Mouse (Mus musculus) T-helper 17 cell (primary cell): ENCODE data around the gene Gm28635.

Source experiments
- in situ Hi-C, 2 experiments: fragments of 300-600 bp; cut with MboI, MseI; formaldehyde crosslinking; loops; 1 replicate in 1 of 2; 2 replicates in 1 of 2; pipeline ENCODE4 v1.15.1; 2025; ENCODE audit warnings: high pct_unique_total_duplicates in 2 of 2

Gm28635 gene

DNA sequence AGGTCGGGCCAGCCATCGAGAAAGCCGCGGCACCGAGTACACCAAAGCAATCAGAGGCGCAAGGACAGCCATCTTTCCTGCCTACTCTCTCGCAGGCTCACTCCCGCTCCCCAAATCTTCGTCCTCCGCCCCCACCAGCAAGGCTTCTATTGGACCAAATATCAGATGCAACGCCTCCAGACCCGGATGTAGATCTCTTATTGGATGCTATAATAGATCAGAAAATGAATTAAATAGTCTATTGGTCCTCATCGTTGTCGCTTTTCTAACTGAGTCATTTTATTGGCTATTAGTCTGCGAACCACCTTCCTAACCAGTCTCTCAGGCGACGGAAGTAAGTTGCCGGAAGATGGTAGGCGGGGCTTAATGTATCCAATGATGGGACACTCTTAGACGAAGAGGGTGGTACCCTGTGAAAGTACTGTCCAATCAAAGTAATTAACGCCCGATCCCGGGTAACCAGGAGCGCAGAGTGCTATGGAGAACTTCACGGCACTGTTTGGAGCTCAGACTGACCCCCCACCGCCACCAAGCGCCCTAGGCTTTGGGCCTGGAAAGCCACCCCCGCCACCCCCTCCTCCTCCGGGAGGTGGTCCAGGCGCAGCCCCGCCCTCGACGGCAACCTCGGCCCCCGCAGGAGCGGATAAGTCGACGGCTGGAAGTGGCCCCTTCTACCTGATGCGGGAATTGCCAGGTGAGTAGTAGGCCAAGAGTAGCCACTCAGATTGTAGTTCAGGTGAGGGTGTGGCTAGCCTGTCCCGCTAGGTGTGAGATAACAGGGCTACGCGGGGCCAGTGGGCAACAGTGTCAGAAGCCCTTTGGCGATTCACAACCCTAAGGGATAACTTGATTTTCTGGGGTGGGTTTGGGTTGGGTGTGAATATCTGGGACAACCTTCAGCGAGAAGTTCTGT lies at the start of gene Gm28635, which contains the start of gene Med19:
TSS of gene Gm28635 (minus strand) at position 74 of the 913 bp plus-strand sequence.
TSS of gene Med19 (plus strand) at position 435 of the 913 bp plus-strand sequence.
- in situ Hi-C loops, result loop anchor here in 1 of 2 experiments (5.0 to 25.0 kb wide), 4 partner anchors 34 to 1016 kb away; partner anchors contain the start of gene Tnks1bp1

DNA sequence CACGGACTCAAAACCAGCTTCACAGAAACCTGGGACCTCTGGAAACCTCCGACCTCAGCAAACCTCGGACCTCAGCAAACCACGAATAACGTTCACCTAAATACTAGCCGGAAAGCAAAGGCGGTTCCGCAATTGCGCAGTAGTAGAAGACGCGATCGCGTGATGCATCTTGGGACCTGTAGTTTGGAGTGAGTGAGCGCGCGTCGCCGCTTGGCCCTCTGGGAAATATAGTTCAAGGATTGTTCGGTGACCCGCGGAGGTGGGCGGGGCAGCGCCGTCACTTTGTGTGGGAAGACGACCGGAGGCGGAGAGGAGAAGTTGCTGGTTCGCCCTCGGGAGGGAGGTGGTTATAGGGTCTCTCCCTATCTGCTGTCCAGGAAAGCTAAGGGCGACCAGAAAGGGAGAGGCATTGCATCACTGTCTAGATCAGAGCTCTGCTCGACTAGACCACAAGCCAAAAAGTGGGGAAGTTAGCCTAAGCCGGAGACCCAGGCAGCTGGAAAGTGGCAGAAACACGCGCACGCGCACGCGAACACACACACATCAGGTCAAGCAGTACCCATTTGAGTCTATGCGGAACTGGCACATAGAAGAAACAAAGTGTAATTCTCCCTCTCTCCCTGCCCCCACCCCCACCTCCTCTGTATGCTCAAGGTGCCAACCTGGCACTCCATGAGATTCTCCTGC lies 49.5 kb upstream of the Gm28635 start, which contains the start of gene Clp1:
TSS of gene Clp1 (minus strand) at position 179 of the 687 bp plus-strand sequence.
- in situ Hi-C loops, result no loop called here

DNA sequence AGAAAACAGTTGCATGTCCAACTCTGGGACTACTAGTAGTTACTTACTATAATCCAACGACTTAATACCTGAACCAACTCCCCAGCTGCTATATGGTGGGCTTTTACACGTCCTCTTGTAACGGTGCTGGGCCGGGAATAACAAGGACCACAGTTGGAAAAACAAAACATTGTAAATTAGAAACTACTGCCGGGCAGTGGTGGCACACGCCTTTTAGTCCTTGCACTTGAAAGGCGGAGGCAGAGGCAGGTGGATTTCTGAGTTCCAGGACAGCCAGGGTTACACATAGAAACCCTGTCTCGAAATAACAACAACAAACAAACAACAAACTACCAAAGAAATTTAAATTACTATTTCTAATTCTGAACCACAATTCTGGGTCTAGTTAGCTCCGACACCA lies 48.9 kb upstream of the Gm28635 start:
- in situ Hi-C loops, result no loop called here

DNA sequence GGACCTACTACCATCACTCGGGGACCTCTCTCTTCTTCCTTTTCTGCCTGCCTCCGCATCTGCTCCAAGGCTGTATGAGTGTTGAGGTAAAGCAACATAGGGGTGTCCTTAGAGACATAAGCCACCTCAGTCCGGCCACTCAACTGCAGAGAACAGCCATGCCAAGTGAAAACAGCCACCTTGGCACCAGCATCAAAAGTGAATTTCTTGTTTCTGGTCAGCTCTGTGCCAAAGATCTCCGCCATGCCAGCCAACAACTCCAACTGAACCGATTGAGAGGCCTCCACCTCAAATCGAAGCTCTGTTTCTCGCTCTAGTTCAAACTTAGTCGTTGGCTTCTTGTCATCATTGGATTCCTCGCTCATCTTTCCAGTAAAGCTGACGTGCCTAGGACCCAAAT lies 47.9 kb upstream of the Gm28635 start:
- in situ Hi-C loops, result no loop called here

DNA sequence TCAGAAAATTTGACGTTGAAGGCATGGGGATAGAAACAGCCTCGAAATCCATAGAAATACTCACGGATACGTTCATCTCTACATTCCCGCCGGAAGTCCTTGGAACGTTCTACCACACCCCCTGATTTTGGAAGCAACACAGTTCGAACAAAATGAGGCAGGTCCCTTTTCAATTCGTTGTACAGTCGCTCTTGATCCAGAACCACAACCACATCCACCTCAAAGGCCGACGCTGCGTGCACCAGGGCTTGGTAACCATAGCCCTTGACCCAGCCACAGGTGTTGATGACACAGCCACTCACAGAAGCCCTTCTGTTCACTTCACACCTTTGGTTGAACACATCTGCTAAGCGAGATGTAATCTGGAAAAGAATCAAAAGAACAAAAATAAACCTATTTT lies 46.0 kb upstream of the Gm28635 start:
- in situ Hi-C loops, result no loop called here

DNA sequence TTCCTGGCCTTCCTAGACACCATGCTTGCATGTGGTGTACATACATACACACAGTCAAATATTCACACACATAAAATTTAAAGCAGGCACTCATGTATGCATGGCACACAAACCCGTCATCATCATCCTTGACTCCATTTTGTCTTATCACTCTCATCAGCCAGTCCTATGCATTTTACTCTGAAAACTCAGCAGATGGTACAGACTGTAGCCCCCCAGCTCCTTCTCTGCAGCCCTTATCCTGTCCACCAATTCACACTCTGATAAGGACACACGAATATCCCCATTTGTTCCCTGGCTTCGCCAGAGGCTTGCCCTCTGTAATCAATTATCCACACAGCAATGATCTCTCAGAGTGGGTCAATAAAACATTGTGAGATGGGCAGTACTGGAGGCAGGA lies 43.3 kb upstream of the Gm28635 start:
- in situ Hi-C loops, result no loop called here

DNA sequence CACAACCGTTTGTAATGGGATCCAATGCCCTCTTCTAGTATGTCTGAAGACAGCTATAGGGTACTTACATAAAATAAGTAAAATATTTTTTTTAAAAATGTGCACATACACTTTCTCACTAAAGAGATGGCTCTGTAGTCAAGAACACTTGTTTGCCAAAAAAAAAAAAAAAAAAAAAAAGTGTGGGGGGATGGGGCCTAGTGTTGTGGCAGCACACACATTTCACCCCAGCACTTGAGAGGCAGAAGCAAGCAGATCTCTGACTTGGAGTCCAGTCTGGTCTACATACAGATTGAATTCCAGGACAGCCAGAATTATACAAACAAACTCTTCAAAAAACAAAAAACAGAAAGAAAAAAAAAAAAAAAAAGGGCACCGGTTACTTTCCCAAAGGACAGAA lies 42.9 kb upstream of the Gm28635 start:
- in situ Hi-C loops, result no loop called here

DNA sequence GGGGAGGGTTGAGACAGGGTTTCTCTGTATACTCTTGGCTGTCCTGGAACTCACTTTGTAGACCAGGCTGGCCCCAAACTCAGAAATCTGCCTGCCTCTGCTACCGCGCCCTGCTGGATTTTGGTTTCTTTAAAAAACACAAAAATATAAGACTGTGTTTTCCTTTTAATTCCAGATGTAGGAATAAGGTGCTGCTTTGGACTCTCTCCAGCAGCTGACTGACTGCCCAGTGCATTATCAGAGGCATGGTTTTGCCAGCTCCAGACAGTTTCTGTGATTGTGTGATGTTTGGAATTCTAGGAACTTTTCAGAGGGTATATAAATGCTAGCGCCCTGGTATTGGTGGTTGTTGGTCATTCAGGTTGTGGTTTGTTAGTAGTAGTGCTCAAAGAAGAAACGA lies 39.5 kb upstream of the Gm28635 start:
- in situ Hi-C loops, result no loop called here

DNA sequence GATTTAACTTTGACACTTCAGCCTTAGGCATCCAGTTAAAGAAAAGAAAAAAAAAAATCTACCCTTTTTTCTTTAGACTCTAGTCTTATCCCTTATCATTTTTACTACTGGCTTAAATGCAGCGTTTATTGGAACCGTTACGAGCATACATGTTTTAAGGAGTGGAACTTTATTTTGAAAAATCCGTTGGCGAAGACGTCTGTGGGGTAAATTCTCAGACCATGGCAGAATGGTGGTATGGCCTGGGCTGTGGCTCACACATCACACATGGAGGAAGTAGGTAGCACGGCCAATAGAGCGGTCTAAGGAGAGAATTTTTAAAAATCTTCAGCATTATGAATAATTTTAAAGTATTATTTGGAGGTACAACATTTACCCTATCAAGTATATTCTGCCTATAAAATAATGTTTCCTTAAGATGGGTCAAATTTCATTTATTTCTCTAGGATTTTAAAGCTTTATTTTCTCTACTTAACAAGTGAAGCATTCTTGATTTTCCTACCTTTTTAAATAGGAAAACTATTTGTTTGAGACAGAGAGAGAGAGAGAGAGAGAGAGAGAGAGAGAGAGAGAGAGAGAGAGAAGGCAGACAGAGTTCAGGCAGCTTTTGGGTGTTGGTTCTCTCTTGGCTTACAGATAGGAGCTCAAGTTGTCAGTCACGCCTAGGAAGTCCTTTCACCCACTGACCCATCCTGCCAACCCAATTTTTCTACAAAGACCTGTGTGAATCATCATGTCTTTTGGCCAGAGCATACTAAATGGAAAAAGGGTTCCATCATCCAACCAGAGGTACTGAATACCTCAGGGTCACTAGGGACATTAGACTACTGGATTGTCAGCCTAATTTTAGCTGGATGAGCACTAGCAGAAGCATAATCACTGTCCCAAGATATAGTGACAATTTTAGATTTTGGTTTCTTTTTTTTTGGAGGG lies 38.8 kb upstream of the Gm28635 start:
- in situ Hi-C loops, result no loop called here

DNA sequence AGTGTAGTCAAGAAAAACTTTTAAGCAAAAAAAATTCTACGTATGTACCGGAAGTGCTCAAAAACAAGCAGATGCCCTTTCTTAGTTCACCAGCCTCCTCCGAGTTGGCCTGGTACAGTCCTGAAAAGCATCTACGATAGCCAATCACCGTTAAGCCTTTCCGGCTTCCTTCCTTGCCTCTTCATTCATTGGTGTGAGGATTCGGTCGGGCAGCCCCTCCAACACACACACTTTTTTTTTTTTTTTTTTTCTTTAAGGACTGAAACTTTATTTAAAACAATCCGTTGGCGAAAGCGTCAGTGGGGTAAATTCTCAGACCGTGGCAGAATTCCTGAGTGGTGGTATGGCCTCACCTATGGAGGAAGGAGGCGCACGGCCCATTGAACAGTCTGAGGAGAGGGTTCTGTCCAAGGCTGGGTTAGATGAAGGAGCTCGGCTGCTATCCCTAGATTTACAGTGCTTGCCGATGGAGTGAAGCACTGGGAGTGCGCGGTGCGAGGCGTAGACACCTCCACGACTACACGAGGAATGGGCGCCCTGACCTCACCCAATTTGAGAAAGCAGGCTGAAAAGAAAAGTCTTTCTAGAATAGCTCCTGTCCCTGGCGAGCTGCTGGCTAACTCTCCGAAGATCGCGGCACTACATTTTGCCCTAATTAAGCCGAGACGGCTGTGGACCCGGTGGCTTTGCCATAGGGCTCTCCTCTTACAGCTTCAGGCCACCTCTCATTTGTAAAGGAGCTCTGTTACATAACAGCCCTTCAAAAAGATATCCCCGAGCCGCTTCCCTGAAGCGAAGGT lies 37.9 kb upstream of the Gm28635 start:
- in situ Hi-C loops, result no loop called here

DNA sequence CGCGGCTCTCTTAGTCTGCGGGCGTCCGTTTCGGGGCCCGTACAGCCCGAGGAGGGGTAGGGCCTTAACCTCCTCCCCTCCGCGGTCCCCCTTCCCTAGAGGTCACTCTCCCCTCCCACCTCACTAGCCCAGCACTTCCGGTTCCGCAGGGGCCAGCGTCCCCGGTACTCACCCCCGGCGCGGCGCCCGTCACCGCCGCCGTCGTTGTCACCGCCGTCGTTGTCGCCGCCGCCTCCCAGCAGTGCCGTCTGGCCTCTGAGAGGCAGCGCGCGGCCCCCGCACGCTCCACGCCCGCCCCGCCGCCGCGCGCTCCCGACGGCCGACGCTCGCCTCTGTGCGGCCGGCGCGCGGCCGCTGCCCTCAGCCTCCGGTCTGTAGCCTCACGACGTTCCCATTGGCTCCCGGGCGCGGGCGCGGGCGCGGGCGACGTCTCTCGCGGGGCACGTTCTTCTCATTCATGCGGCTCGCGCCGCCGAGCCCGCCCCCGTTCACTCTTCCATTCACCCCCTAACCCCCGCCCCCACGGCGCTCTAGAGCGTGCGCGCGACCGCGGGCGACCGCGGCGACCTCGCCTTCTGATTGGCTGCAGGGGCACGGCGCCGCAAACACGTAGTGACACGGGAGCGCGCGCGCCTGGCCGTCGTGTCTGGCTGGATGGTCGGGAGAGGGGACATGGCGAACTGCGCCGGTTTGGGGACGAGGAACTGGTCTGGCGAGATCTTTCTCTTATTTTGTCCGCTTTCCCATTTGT lies 37.1 kb upstream of the Gm28635 start, which contains the start of gene Zdhhc5:
TSS of gene Zdhhc5 (minus strand) at position 370 of the 751 bp plus-strand sequence.
- in situ Hi-C loops, result loop anchor here in 1 of 2 experiments (5.0 kb wide), 1 partner anchor 38 kb away; the partner anchor contains the start of genes Gm28635, Med19 and Tmx2

DNA sequence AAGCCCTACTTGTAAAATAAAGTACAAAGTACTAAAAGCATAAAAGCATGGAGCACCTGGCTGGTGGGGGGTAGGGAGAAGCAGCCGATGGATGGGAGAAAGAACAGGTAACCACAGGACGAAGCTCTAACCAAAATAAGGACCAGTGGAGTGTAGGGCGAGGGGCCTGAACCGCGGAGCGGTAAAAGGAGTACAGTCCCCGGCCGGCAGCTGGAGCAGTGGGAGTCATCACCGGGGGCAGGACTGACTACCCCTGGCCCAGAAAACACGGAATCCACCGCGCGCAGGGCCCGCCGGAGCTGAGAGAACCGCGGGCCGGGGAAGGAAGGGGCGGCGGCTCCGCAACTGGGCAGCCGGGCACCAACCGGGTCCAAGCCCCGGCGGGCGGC lies 36.6 kb upstream of the Gm28635 start:
- in situ Hi-C loops, result loop anchor here in 1 of 2 experiments (5.0 kb wide), 1 partner anchor 37 kb away; the partner anchor contains the start of genes Gm28635, Med19 and Tmx2

DNA sequence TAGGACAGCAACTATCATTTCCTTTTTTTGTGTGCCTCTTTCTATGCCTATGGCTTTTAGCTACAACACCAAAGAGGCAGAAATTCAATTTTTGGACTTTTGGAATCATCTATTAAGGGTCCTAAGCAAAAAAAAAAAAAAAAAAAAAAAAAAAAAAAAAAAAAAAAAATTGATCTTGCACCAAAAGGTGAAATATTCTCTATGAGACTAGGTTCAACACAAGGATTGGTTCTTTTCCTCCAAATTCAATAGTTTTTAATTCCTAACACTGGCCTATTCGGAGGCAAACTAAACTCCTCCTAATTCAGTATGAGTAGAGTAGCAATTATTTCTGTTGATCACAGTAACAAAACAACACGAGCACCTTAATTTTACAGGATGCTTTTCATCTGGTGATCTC lies 34.1 kb upstream of the Gm28635 start:
- in situ Hi-C loops, result loop anchor here in 1 of 2 experiments (5.0 kb wide), 1 partner anchor 35 kb away; the partner anchor contains the start of genes Gm28635, Med19 and Tmx2

DNA sequence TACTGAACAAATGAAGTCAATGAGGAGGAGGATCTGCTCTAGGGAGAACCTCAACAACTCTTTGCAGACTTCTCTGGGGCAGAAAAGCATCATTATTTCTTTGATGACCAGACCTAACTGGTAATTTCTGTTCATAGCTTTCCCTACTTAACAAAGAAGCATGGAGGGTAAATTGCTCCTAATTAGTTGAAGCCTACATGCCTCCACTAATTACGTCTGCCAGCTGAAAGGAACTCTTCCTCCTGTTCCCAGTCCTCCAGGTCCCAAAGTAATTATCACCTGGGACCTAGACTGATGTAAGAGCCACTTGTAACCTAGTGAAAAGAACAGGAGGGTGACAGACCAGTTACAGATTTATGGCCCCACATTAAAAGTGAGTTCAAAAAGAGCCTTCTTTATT lies 29.7 kb upstream of the Gm28635 start:
- in situ Hi-C loops, result no loop called here

DNA sequence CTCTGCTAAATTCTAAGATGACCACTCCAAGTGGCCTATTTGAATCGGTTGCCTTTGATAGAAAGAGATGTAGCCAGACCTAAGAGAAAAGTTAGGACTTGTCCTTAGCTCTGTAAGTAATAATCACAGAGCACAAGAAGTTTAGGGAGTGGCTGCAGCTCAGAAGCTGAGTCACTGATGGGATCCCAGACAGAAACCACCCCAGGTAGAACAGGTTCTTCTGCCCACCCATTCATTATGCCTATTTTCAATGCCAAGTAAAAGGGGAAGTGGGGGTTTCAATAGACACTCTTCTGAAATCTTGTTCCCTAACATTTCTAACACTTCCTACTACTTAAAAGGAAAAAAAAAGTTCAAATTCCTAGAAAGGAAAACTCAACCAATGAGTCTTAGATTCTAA lies 27.5 kb upstream of the Gm28635 start:
- in situ Hi-C loops, result no loop called here

DNA sequence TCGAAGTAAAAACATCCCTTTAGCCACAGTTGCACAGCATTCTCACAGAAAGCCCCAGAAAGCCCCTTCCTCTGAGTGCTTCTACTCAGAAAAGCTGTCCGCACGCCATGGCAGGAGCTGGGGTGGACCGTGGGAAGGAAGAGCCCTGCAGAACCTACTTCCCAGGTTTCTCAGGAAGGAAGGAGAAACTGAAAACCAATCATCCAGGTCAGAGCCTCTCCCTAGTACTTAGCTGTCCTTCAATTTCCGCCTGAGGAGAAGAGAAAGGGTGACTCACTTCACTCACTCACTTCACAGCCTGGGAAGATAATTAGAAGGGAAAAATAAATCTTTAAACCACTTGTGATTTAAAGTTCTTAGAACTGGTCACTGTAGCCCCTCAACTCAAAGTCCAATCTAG lies 26.5 kb upstream of the Gm28635 start:
- in situ Hi-C loops, result no loop called here

DNA sequence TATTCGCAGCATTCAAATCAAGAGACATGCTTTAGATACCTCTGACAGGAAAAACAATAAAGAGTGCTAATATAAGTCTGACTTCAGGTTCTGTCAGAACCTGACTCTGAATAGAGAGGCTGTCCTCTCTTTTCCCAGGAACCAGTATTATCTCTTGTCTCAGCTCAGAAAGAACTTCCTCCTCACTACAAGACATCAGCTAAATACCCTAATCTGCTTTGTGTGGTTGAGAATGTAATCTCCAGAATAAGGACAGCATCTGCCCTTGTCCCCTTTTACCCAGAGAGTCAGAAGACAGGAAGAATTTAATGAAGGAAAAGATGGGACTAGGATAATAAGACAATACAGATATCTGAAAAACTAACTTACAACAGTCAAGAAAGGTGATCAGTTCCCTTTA lies 25.7 kb upstream of the Gm28635 start:
- in situ Hi-C loops, result no loop called here

DNA sequence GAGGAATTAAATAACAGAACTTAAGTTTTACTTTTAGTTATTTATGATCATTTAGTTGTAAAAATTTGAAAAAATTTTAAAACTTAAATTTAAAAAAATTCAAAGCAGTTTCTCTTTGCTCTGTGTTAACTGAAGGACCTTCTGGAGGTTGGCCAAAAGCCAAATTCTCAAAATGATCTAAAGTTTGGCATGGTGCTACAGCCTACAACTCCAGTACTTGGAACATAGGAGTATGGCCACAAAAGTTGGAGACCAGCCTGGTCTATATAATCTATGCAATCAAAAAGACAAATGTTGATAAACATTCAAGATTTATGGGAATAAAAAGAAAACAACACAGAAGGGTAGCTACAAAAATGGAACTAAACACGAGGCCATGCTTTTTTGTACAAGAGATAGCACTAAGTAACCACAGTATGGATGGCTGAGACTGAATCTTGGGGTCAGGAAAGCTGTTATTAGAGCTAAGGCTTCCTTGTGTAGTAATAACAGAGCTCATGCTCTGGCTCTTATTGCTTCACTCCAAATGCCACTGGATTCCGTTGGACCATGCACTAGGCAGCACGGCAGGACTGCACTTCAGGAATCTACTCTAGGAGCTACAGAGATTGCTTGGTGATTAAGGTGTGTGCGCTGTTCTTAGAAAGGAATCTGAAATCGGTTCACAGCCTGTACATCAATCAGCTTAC lies 17.3 kb upstream of the Gm28635 start:
- in situ Hi-C loops, result loop anchor here in 1 of 2 experiments (25.0 kb wide), 2 partner anchors 908 to 1033 kb away; no protein-coding TSS in a partner anchor

DNA sequence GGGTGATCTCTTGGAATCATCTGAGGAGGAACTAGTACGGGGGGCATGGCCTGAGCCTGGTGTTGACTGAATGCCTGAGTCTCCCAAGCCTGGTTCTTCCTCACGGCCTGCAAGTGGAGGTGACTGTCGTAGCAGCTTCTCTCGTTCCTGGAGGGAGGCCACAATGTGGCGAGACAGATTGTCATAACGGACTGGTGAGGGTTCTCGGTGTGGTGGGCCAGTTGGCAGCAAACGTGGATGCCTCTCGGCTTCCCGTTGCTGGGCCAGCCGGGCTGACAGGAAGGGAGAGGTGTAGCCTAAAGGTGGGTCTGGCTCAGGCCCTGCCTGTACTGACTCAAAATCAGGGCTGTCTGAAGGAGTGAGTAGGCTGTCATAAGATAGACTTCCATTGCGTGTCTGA lies 12.2 kb upstream of the Gm28635 start:
- in situ Hi-C loops, result loop anchor here in 1 of 2 experiments (25.0 kb wide), 2 partner anchors 903 to 1028 kb away; no protein-coding TSS in a partner anchor
